Comparison of ENCODE assay signal across 7 mouse cellular contexts in genomic region chr15:79952504-79953231, GRCm38 (mm10). TPM values are rescaled to one million over a fixed set of nuclear protein-coding genes. Genes with fewer than 3 reads are reported as not detected.
A peak's percentile ranks its signal among the peaks of the same experiment; 100 is the strongest.
DNase-seq lines count a peak whose midpoint lies in the region; ATAC-seq and TF ChIP-seq lines count a peak whose summit lies in the region.

No protein-coding gene starts in this region.

- no peaks in the 10 kb centered on the region for H3K36me3 ChIP-seq in intestine, embryonic 14.5 days (ENCODE audit: control insufficient read depth, insufficient read depth, low read length)
- no peaks in the 10 kb centered on the region for H3K36me3 ChIP-seq in lung, postnatal 0 days (ENCODE audit: insufficient read depth, low read length)
- no peaks in the 10 kb centered on the region for H3K36me3 ChIP-seq in forebrain, postnatal 0 days (ENCODE audit: insufficient read depth)

- H3K9ac ChIP-seq in intestine, embryonic 14.5 days (ENCODE audit: low read length) = no peak overlapping the region
- H3K9ac ChIP-seq in lung, postnatal 0 days (replicated peaks; ENCODE audit: low read depth) = no peak overlapping the region
- no peak overlapping the region for H3K9ac ChIP-seq in forebrain, postnatal 0 days

- ATAC-seq in intestine, embryonic 14.5 days (replicated peaks; ENCODE audit: low FRiP score, low TSS enrichment, low read depth) = no peak
- ATAC-seq in lung, postnatal 0 days = peak; percentile 50
- ATAC-seq in forebrain, postnatal 0 days = no peak

- 40% methylated on average over 11 of the region's 11 CpGs for WGBS in intestine, embryonic 14.5 days
- 25% methylated on average over 11 of the region's 11 CpGs for WGBS in lung, postnatal 0 days
- WGBS in forebrain, postnatal 0 days = 44% methylated on average over 11 of the region's 11 CpGs

- peaks cover 33% of the 10 kb centered on the region for H3K4me1 ChIP-seq in intestine, embryonic 14.5 days (replicated peaks; ENCODE audit: control insufficient read depth, insufficient read depth, low read length)
- peaks cover 13% of the 10 kb centered on the region for H3K4me1 ChIP-seq in lung, postnatal 0 days (ENCODE audit: insufficient read depth, low read depth, low read length)
- peaks cover 7% of the 10 kb centered on the region for H3K4me1 ChIP-seq in forebrain, postnatal 0 days (ENCODE audit: insufficient read depth)

- no peaks in the 10 kb centered on the region for H3K27me3 ChIP-seq in intestine, embryonic 14.5 days (replicated peaks; ENCODE audit: control insufficient read depth, insufficient read depth, low read length)
- no peaks in the 10 kb centered on the region for H3K27me3 ChIP-seq in lung, postnatal 0 days (replicated peaks; ENCODE audit: insufficient read depth, low read length)
- H3K27me3 ChIP-seq in forebrain, postnatal 0 days (ENCODE audit: insufficient read depth, low read length) = no peaks in the 10 kb centered on the region

- no peak overlapping the region for H3K4me3 ChIP-seq in intestine, embryonic 14.5 days (ENCODE audit: low read depth, low read length)
- no peak overlapping the region for H3K4me3 ChIP-seq in lung, postnatal 0 days (ENCODE audit: low read depth, low read length)
- no peak overlapping the region for H3K4me3 ChIP-seq in forebrain, postnatal 0 days (ENCODE audit: low read depth, low read length)

- H3K4me2 ChIP-seq in intestine, embryonic 14.5 days (ENCODE audit: low read length) = no peak overlapping the region
- H3K4me2 ChIP-seq in lung, postnatal 0 days (replicated peaks; ENCODE audit: low read depth, low read length) = no peak overlapping the region
- no peak overlapping the region for H3K4me2 ChIP-seq in forebrain, postnatal 0 days (ENCODE audit: low read depth)

- no peaks in the 10 kb centered on the region for H3K9me3 ChIP-seq in intestine, embryonic 14.5 days (ENCODE audit: control insufficient read depth, low read length)
- H3K9me3 ChIP-seq in lung, postnatal 0 days (ENCODE audit: low read length) = no peaks in the 10 kb centered on the region
- H3K9me3 ChIP-seq in forebrain, postnatal 0 days (ENCODE audit: low read length) = no peaks in the 10 kb centered on the region

- peak; percentile 58; the same call in 1 of the 2 replicates for TF ChIP-seq EP300 in lung, postnatal 0 days (IDR thresholded peaks at IDR 0.05)

- peak overlapping the region; percentile 54; the same call in 1 of the 2 replicates for H3K27ac ChIP-seq in intestine, embryonic 14.5 days (ENCODE audit: low read depth)
- peak overlapping the region; percentile 81 for H3K27ac ChIP-seq in lung, postnatal 0 days (ENCODE audit: low read length)
- H3K27ac ChIP-seq in forebrain, postnatal 0 days (ENCODE audit: low read depth, low read length) = no peak overlapping the region

- peak; percentile 48 for DNase-seq in MN1 (ENCODE audit: low spot score)
- peak; percentile 91 for DNase-seq in adrenal gland, adult 8-10 months
- no peak for DNase-seq in intestine, embryonic 14.5 days (ENCODE audit: low spot score)
- peak; percentile 69 for DNase-seq in lung, postnatal 0 days (ENCODE audit: low spot score)
- no peak for DNase-seq in cerebellum, adult 9-11 months
- no peak for DNase-seq in forebrain, postnatal 0 days
- no peak for DNase-seq in cerebellum, adult 8-10 months

- TF ChIP-seq CTCF in lung, postnatal 0 days (IDR thresholded peaks at IDR 0.05) = no peak
- no peak for TF ChIP-seq CTCF in forebrain, postnatal 0 days (IDR thresholded peaks at IDR 0.05; ENCODE audit: low read depth)

RNA-seq across cellular contexts. Expression of gene Cbx7, which starts 18.3 kb away (rescaled TPM):
- 10 to 100 TPM; 27.5 to 51.1 (median 40.9) TPM for total RNA-seq in adrenal gland, adult 8-10 months (2022)
- polyA plus RNA-seq in intestine, embryonic 14.5 days (2014; fragmentation: Nextera tagmentation; extraction: Ambion mirVana) = 4.6 and 6.2 TPM in 2 replicates
- polyA plus RNA-seq in lung, postnatal 0 days (2015; fragmentation: Nextera tagmentation; extraction: Ambion mirVana) = 4.1 and 4.5 TPM in 2 replicates
- 6.4 and 11.1 TPM in 2 replicates for total RNA-seq in forebrain, postnatal 0 days (2014; rRNA removed)
- 2.4 and 3.1 TPM in 2 replicates for polyA plus RNA-seq in forebrain, postnatal 0 days (2015; fragmentation: Nextera tagmentation; extraction: Ambion mirVana)

Comparison
In these comparisons a context has a peak if more than half of its experiments do, and no peak if none do; other contexts are left out.
1. DNase-seq: peak in MN1 (single experiment), adrenal gland, adult 8-10 months (single experiment) and lung, postnatal 0 days (single experiment); none in intestine, embryonic 14.5 days (single experiment), cerebellum, adult 9-11 months (single experiment), forebrain, postnatal 0 days (single experiment) and cerebellum, adult 8-10 months (single experiment).